Mouse (Mus musculus) leukemia stem cell, adult 10-12 weeks (primary cell): ENCODE results near the gene Sox4. TPM values are rescaled to one million over a fixed set of nuclear protein-coding genes. Genes with fewer than 3 reads are reported as not detected.

ENCODE experiments used
- polyA plus RNA-seq: library from polyadenylated mRNA; stranded (reverse); fragments of >175 nt; gene quantifications from 2 replicates; pipeline ENCODE4 v1.2.3, GENCODE M21; 2012; ENCODE audit warnings: low replicate concordance

The Sox4 gene
- 3.7 and 3.8 TPM in 2 replicates for polyA plus RNA-seq

GRCm38 (mm10) chr13:28953581-28953991, at the start of gene Sox4:
Sox4 (minus strand) TSS chr13:28953713.

